Mouse (Mus musculus) embryo, embryonic 11.5 days (tissue): Measurements from ENCODE around the gene Arhgef7.

Experiments
- DNase-seq: peaks from one replicate; pipeline ENCODE4 v3.0.0-alpha.2; 2012; ENCODE audit warnings: low read depth, low spot score

Gene Arhgef7

GRCm38 (mm10) chr8:11727651-11728481, at the start of gene Arhgef7:
Gene Arhgef7, plus strand, starts transcription at chr8:11727721.
- peak; percentile 56 for DNase-seq

- no peak for DNase-seq
Observed at GRCm38 (mm10) chr8:11684558-11684957, 43.0 kb upstream of the Arhgef7 start.

DNA sequence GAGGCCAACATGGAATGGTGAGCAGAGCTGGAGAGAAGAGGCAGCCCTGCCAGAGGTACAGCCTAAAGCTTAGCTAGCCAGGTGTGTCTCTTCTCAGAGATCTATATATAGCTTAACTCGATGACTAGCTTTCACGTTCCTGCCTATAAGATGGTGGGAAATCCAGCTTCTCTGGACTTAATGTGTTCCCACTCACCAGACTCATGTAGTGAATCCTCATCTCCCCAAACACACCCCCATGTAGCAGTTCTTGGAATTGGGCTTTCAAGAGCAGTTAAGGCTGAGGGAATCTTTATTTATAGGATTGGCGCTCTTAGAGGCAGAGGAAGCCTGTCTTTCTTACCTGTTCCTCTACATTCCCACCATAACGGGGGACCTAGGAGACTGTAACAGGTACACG, 40.3 kb upstream of the Arhgef7 start:
- DNase-seq, result no peak

GRCm38 (mm10) chr8:11689945-11690344, 37.6 kb upstream of the Arhgef7 start:
- DNase-seq, result no peak

GRCm38 (mm10) chr8:11691284-11691683, 36.2 kb upstream of the Arhgef7 start:
- no peak for DNase-seq

GRCm38 (mm10) chr8:11691761-11692160, 35.8 kb upstream of the Arhgef7 start:
- no peak for DNase-seq

- DNase-seq, result no peak
Observed at GRCm38 (mm10) chr8:11692455-11692854, 35.1 kb upstream of the Arhgef7 start.

- no peak for DNase-seq
Observed at GRCm38 (mm10) chr8:11693972-11694371, 33.5 kb upstream of the Arhgef7 start.

DNA sequence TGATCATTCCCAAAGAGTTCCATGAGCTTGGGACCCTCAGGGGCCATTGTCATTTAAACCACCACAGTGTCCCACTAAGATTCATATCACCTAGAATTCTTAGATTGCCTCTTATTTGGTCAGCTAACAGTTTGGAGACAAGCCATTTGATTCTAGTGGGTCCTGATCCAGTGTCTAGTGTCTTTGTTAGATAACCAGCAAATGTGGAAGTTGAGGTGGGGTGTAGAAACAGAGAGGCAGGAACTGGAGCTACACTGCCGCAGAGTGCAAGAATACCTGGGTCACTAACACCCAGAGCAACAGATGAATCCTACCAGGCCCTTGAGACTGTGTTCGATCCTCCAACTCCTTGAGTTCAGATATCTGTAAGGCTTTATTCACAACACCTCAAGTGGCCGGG, 31.3 kb upstream of the Arhgef7 start:
- no peak for DNase-seq

DNA sequence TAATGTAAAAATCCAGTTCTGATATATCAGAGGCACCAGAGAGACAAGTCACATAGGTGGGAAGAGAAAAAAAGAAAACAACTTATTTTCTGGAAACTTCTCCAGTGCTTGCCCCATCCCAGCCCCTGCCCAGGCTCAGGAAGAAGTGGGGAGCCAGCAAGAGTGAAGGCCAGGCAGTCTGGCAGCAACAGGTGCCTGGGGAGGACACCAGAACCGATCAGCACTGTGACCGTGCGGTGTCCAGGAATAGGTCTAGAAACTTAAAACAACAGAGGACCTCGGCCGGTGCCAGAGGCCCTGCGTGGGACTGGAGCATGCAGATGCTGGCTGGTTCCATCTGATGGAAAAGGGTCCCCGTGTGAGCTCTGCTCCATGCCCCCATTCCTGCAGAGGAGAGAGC, 30.1 kb upstream of the Arhgef7 start:
- DNase-seq, result no peak

- DNase-seq, result no peak
Observed at GRCm38 (mm10) chr8:11699442-11700001, 28.0 kb upstream of the Arhgef7 start.

- DNase-seq, result peak; percentile 64
Observed at GRCm38 (mm10) chr8:11700060-11701032, 27.2 kb upstream of the Arhgef7 start.

GRCm38 (mm10) chr8:11701033-11701362, 26.5 kb upstream of the Arhgef7 start, which contains the start of gene 1700016D06Rik:
Gene 1700016D06Rik, minus strand, starts transcription at chr8:11701063.
- no peak for DNase-seq

DNA sequence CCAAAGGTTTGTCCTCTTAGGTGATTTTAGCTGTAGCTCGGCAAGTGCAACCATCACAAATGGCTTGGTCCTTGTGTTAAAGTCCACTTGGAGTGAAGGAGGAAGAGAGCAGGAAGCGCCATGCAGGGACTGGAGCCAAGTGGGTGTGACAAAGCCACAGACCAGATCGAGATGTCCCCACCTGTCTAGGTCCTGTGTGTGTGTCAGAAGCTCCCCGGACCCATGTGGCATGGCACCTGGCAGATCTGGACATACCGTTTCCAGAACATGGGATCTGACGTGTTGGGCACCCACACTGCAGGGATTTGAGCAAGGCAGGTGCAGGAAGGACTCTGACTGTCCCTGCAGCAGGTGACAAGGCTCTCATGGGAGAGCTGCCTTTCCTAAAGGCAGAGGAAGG, 26.1 kb upstream of the Arhgef7 start:
- no peak for DNase-seq

GRCm38 (mm10) chr8:11703789-11704188, 23.7 kb upstream of the Arhgef7 start:
- no peak for DNase-seq

DNA sequence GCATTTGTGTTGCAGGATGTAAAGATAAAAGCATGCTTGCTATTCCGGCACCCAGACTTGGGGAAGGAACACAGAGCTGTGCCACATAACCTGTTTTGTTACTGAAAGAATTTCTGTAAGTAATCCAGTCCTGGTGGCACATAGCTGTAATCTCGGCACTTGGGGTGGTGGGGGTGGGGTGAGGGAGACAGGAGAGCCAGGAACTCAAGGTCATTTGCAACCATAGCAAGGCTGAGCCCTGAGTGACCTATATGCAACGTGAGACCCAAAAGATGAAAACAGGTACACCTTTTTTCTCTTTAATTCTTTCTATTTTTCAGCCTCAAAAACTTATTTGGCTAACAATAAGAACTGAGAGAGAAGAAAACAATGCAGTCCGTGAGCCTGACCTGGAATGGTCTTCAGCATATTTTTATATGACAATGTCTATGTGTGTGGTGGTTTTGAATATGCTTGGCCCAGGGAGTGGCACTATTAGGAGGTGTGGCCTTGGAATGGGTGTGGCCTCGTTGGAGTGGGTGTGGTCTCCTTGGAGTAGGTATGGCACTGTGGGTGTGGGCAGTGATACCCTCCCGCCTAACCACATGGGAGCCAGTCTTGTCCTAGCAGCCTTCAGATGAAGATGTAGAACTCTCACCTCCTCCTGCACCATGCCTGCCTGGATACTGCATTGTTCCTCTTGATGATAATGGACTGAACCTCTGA, 22.7 kb upstream of the Arhgef7 start:
- DNase-seq, result no peak

- no peak for DNase-seq
Observed at GRCm38 (mm10) chr8:11705818-11706217, 21.7 kb upstream of the Arhgef7 start.

DNA sequence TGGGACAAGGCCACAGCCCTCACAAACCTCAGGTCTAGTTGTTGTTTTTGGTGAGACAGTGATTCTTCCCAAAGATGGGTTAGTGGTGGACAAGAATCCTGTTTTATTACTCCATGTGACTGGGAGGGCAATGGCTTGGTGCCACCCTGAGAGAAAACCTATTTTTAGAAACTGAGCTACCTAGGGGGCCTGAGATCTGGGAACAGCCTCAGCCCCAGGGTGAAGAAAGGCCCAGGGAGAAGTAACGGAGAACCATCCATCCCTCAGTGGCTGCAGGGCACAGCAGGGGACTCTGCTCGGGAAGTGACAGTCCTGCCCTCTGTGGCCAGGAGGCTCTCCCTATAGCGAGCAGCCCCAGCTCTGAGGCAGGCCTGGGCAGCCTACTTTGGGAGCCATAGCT, 19.8 kb upstream of the Arhgef7 start:
- no peak for DNase-seq

DNA sequence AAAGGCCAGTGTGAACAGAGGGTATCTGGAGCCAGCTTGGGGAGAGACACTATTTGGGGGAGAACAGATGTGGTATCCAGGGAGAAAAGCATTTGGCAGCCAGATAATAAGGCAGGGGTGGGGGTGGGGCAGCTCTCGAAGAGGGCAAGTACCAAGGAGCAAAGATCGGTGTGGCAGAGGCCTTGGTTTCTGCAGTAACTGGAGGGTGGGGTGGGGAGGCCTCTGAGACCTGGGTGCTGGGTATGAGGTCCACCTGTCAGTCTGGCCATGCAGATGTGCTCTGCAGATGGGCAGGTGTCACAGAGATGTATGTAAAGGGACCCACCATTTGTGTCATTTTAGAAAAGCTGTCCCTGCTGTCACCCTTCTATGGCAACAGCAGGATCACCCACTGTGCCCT, 18.7 kb upstream of the Arhgef7 start:
- no peak for DNase-seq

GRCm38 (mm10) chr8:11709542-11709941, 18.0 kb upstream of the Arhgef7 start:
- DNase-seq, result no peak

GRCm38 (mm10) chr8:11710415-11710814, 17.1 kb upstream of the Arhgef7 start:
- no peak for DNase-seq

GRCm38 (mm10) chr8:11712244-11712643, 15.3 kb upstream of the Arhgef7 start:
- no peak for DNase-seq
